Mouse (Mus musculus): ENCODE measurements around the gene Dnajb13.

The Dnajb13 gene

GRCm38 (mm10) chr7:100458153-100458552 lies 56.6 kb downstream of the Dnajb13 start:
- no peak for DNase-seq (ENCODE audit: extremely low spot score)

Measured in embryo, embryonic 9.5 days (tissue).